Mouse (Mus musculus) adrenal gland, adult 8-10 months (tissue): ENCODE measurements around the gene 1700017B05Rik. TPM values are rescaled to one million over a fixed set of nuclear protein-coding genes. Genes with fewer than 3 reads are reported as not detected.

Experiments
- DNase-seq: peaks from one replicate; pipeline ENCODE4 v3.0.0; 2022
- total RNA-seq, 4 experiments: library from RNA; stranded (reverse); gene quantifications; 2 replicates each; pipeline ENCODE4 v1.2.4; 2022

The 1700017B05Rik gene
- 10 to 100 TPM; 41.3 to 76.8 (median 50.9) TPM for total RNA-seq

DNA sequence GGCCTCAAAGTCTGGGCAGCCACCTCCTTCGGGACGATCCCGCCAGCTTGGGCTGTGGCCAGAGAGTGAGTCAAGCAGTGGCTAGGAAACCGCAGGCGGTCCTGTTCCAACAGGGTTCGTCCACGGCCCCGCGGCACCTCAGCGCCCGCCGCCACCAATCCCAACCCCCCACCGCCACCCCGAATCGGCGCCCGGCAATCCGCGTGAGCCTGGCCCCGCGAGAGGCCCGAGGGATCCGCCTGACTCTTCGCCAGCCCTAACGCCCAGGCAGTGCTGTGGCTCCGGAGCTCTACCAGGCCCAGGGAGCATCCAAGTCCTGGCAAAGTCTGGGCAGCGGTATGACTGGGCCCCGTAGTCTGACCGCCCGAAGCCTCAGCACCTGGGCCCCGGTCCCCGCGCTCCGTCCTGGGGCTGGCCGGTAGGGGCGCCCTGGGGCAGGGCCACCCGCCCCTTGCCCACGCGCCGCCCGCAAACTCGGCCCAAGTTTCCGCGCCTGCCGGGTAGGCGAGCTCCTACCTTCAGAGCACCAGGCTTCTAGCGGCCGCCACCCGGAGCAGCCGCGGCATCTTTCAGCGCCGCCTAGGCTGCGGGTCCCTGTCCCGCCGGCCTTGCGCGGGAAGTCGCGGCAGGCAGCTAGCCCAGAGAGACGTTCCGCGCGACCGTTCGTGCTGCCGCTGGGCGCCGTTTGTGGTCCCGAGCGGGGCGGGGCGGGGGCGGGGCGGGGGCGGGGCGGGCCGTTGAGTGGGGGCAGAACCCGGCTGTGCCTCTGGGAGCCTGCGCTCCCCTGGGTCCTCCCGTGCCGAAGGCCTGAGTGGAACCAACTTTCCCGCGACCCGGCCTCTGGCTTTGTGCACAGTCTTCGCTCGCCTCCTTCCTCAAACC, at the start of gene 1700017B05Rik:
TSS of gene 1700017B05Rik (minus strand) at position 700 of the 882 bp plus-strand sequence.
- peak; percentile 71 for DNase-seq

DNA sequence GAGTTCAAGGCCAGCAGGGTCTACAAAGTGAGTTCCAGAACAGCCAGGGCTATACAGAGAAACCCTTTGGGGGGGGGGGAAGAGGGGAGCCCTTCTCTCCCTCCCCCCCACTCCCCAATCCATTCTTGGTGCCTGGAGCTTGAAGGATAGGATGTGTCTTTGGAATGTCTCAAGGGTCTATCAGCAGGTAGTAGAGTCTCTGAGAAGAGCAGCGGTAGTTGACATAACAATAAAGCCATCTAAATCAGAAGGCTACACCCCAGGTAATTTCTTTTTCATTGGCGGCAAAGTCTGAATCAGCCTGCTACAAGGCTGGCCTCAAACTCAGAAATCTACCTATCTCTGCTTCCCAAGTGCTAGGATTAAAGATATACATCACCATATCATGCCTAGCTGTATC, 48.5 kb upstream of the 1700017B05Rik start:
- DNase-seq, result no peak

- no peak for DNase-seq
Measured at GRCm38 (mm10) chr9:57309353-57309752, 46.9 kb upstream of the 1700017B05Rik start.

DNA sequence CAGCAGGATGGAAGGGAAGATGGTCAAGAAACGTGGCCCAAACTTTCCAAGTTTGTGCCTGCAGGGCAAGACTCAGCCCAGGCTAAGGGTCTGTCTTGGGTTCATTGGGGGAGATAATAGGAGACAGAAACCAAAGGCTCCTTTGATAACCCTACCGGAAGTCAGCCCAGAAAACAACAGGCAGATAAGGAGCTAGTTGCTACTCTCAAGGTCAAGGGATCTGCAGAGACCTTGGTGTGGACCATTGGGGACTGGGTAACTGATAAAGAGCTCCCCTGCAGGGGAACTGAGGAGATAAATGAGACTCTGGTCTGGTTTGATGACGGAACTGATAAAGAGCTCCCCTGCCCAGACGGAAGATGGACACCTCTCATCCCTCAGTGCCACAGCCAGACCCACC, 45.0 kb upstream of the 1700017B05Rik start:
- no peak for DNase-seq

GRCm38 (mm10) chr9:57304716-57305115, 42.3 kb upstream of the 1700017B05Rik start:
- DNase-seq, result peak; percentile 45

- no peak for DNase-seq
Measured at GRCm38 (mm10) chr9:57304251-57304650, 41.8 kb upstream of the 1700017B05Rik start.

DNA sequence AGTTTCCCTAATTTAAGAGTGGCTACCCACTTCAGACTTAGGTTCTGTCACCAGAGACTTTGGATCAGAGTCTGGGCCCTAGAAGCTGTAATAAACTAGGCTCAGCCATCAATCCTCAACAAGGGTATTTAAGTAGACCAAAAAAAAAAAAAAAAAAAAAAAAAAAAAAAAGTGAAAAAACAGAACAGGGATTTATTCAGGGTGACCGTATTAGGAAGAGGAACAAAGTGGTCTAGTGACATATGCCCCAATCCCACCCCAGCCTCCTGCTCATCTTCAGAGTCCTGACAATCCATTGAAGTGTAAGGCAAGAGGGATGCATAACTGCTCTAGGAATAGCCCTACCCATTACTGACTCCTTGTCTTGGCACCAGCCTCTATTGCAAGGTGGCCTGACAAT, 40.9 kb upstream of the 1700017B05Rik start:
- no peak for DNase-seq

DNA sequence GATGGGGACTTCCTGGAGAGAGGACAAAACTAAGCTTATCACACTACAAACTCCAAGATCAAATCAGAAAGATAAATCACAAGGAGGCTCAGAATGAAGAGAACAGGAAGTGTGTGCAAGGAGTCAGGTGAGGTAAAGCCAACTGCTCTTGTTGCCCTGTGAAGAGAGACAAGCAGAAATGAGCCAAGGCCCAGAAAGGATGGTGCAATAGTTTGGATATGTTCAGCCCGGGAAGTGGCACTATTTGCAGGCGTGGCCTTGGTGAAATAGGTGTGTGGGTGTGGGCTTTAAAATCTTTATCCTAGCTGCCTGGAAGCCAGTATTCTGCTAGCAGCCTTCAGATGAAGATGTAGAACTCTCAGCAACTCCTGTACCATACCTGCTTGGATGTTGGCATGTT, 38.4 kb upstream of the 1700017B05Rik start:
- DNase-seq, result no peak

- DNase-seq, result no peak
Measured at GRCm38 (mm10) chr9:57299790-57300477, 37.5 kb upstream of the 1700017B05Rik start.

DNA sequence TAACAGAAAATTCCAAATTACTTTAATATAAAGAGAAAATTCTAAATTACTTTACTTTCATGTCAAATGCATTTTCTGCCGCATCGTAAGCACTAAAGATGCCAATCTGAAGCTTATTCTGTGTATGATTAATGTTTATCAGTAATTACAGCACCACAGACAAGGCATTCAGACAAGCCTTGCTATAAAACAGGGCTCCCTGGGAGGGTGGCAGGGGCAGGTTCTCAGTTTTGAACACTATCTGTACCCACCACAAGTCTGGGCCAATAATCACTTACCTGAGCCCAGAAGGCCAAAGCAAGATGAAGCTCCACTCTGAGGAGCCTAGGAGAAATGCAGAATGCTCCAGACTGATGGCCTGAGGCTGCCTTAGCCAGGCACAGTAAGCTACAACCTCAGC, 35.5 kb upstream of the 1700017B05Rik start:
- DNase-seq, result no peak

GRCm38 (mm10) chr9:57296277-57296676, 33.9 kb upstream of the 1700017B05Rik start:
- no peak for DNase-seq

- no peak for DNase-seq
Measured at GRCm38 (mm10) chr9:57295666-57296065, 33.3 kb upstream of the 1700017B05Rik start.

DNA sequence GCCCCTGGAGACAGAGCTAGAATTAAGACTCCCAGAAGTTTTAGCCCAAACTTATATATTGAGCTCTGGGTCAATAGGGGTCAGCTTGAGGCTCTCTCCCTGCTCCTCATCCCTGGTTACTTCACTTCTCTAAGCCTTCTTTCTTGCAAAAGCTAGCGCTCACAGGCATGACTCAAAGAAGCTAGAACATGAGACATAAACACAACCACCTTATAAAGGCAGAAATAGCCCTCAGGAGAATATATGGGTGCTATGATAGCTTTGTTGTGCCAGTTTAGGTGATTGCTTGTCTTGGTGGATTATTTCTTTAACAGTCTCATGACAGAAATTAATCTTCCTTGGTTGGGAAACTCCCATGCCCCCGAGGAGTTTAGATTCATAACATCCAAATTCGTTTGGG, 32.5 kb upstream of the 1700017B05Rik start:
- DNase-seq, result no peak

GRCm38 (mm10) chr9:57287183-57287582, 24.8 kb upstream of the 1700017B05Rik start:
- DNase-seq, result no peak

GRCm38 (mm10) chr9:57283311-57283710, 20.9 kb upstream of the 1700017B05Rik start:
- no peak for DNase-seq

DNA sequence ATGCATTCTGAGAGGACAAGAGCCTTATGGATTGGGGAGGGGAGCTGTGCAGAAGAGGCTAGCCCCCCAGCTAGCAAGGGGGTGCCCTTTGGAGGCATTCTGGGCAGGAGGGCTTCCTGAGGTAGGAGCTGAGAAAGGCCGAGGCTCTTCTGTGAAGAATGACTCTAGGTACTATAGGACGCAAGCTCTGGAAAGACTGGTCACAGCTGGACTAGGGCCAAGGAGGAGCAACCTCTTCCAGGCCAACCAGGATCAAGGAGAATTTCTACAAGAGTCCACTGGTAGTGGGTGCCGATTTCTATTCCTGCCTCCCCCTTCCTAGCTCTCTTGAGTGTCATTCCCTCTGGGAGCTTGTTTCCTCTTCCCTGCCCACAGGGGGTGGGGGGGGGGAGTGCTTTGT, 20.3 kb upstream of the 1700017B05Rik start:
- DNase-seq, result no peak

DNA sequence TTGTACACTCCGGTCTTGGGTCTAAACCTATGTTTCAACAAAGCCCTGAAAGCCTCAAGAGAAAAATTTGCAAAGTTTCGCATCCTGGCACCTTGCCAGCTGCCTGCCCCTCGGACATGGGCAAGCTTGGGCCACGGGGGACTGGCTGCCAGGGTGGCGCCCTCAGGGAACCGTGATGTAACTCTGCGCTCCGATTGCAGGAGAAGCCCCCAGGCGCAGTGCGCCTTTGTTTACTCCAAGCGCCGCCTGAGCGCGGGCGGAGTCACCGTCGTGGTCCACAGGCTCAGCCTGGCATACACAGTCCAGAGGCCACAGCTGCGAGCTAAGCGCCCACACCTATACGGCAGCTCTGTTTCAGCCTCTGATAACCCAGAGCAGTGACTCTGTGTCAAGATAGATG, 19.1 kb upstream of the 1700017B05Rik start:
- no peak for DNase-seq

- peak; percentile 73 for DNase-seq
Measured at GRCm38 (mm10) chr9:57279441-57279840, 17.0 kb upstream of the 1700017B05Rik start.

- DNase-seq, result no peak
Measured at GRCm38 (mm10) chr9:57278268-57278667, 15.9 kb upstream of the 1700017B05Rik start.

- no peak for DNase-seq
Measured at GRCm38 (mm10) chr9:57276311-57276710, 13.9 kb upstream of the 1700017B05Rik start.

GRCm38 (mm10) chr9:57273805-57274494, 11.5 kb upstream of the 1700017B05Rik start:
- DNase-seq, result no peak

DNA sequence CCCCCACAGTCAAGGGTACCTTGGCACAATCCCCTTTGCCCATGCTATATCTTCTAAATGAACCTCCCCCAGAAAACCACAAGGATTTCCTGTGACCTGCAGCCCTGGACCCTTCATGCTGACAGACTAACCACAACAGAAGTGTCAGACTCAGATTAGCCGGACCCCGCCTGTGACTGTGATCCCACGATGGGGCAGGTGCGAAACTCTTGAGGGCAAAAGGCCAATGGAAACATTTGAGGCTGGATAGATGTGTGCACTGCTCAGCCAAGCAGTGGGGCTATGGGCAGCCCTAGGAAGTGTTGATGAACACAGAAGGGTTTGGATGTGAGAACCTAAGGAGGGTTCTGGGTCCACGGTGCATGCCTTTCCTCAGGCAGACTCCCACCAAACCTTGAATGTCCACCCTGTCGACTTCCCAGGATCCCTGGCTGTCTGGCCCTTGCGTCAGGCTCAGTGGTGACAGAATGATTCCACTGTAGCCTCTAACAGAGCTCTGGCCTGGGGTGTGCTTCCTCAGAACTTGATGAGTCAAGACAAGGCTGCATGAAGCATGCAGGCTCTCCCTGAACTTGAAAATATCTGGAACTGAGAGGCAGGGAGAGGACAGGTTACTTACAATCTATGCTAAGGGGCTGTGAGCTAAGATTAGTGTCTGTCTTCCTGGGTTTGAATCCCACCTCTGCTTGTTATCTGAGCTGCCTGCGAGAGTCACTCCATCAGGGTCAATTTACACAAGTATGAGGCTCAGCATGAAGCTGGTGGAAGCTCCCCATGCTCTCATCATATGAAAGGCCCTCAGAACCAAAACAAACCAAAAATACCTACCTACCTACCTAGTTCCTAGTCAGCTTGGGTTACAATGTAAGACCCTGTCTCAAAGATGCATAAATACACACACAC, 10.7 kb upstream of the 1700017B05Rik start:
- no peak for DNase-seq
